Mouse (Mus musculus) kidney, embryonic 14.5 days (tissue): ENCODE data around the gene Cuedc1. TPM values are rescaled to one million over a fixed set of nuclear protein-coding genes. Genes with fewer than 3 reads are reported as not detected.

Experiments used
- ATAC-seq: fragments of 200-750 bp; cut with Nextera tagmentation; 2 replicates; pipeline ENCODE4 v1.8.0; 2017; ENCODE audit warnings: moderate number of reproducible peaks, mild to moderate bottlenecking, moderate TSS enrichment, moderate library complexity; ENCODE audit not compliant: low FRiP score, low TSS enrichment
- H3K27ac ChIP-seq: fragments of 300-500 bp; sonication (generic); 2 replicates; pipeline ENCODE4 v1.5.1; 2014; ENCODE audit warnings: low read depth, mild to moderate bottlenecking, low read length, moderate library complexity, mixed read lengths
- H3K27me3 ChIP-seq: fragments of 300-500 bp; sonication (generic); 2 replicates; pipeline ENCODE4 v1.6.1; 2014; ENCODE audit warnings: mild to moderate bottlenecking, low read length; ENCODE audit not compliant: control insufficient read depth, insufficient read depth
- H3K36me3 ChIP-seq: fragments of 300-500 bp; sonication (generic); 2 replicates; pipeline ENCODE4 v1.6.1; 2014; ENCODE audit warnings: low read length, mixed read lengths; ENCODE audit not compliant: control insufficient read depth, insufficient read depth
- H3K4me1 ChIP-seq: fragments of 300-500 bp; sonication (generic); 2 replicates; pipeline ENCODE4 v1.6.1; 2014; ENCODE audit warnings: low read length, mixed read lengths; ENCODE audit not compliant: control insufficient read depth, insufficient read depth
- H3K4me2 ChIP-seq: fragments of 300-500 bp; sonication (generic); replicated peaks from 2 replicates; pipeline ENCODE4 v1.6.1; 2014; ENCODE audit warnings: low read depth, mild to moderate bottlenecking, low read length
- H3K4me3 ChIP-seq: fragments of 300-500 bp; sonication (generic); 2 replicates; pipeline ENCODE4 v1.5.1; 2014; ENCODE audit warnings: mild to moderate bottlenecking, low read length
- H3K9ac ChIP-seq: fragments of 300-500 bp; sonication (generic); 2 replicates; pipeline ENCODE4 v1.6.1; 2014; ENCODE audit warnings: low read depth, mild to moderate bottlenecking, low read length, moderate library complexity
- H3K9me3 ChIP-seq: fragments of 300-500 bp; sonication (generic); 2 replicates; pipeline ENCODE4 v1.6.1; 2016; ENCODE audit warnings: low read length; ENCODE audit not compliant: control insufficient read depth
- WGBS: fragments of 180-500 bp; shearing (Covaris S2); extraction: QIAGEN DNeasy Blood & Tissue Kit; methylation state at CpG from one replicate; pipeline ENCODE4 v1.1.7; 2014; 5-methylcytosine and 5-hydroxymethylcytosine counted together
- polyA plus RNA-seq: library from polyadenylated mRNA; unstranded; fragments of >200 nt; fragmentation: Nextera tagmentation; extraction: Ambion mirVana; gene quantifications from 2 replicates; pipeline ENCODE4 v1.2.1, GENCODE M21; 2014

The Cuedc1 gene
- polyA plus RNA-seq, 1 experiment from 2014 or later, result 17.0 TPM

DNA sequence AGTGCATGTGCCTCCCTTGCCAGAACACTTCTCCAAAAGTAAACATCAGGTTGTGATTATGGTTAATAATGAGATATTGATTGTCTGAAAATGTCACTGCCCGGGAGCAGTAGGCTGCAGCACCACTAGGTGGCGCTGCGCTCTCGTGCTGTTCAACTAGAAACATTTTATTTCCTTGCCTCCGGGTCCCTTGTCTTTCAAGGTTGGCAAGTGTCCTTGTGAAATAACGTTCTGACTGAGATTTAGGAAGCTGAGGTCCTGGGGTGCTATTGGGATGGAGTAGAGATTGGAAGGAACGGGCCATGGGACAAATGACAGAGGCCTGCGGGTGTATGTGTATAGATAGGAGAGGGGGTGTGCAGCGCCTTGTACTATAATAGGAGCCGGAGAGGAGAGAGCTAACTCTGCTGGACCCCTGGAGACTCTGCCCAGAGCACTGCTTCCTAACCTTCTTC is 118.4 kb downstream of the Cuedc1 start:
- Histone ChIP-seq H3K4me1 (peaks cover 4% of the 10 kb centered on the region), H3K9ac (no peak overlapping the region), H3K4me3 (no peak overlapping the region), H3K9me3 (no peaks in the 10 kb centered on the region), H3K27ac (no peak overlapping the region), H3K27me3 (no peaks in the 10 kb centered on the region), H3K4me2 (no peak overlapping the region), H3K36me3 (peaks cover 6% of the 10 kb centered on the region)
- WGBS, result 20% methylated on average over 10 of the region's 10 CpGs
- ATAC-seq, result 0 out of 2 replicates have a peak, but pooled peaks have one; percentile 20

DNA sequence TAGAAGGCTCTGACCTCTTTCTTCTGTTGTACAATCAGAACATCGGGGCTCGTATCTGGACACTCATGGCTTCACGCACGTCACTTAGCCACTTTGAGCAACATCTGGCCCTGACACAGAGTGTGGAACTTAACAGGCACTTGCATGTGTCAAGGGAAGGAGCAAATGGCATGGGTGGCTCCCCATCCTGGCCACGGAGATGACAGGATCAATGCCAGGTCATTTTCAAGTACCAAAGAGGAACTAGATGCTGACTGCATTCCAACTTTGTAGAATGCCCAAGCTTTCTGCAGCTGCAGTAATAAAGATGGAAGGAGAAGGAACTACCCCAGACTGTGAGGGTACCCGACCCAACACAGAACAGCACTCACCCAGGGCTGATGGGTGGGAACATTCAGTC is 120.3 kb downstream of the Cuedc1 start:
- Histone ChIP-seq H3K9ac (no peak overlapping the region), H3K4me1 (peaks cover 4% of the 10 kb centered on the region), H3K4me2 (no peak overlapping the region), H3K9me3 (no peaks in the 10 kb centered on the region), H3K4me3 (no peak overlapping the region), H3K27ac (no peak overlapping the region), H3K36me3 (no peaks in the 10 kb centered on the region), H3K27me3 (no peaks in the 10 kb centered on the region)
- WGBS, result 75% methylated on average over 6 of the region's 6 CpGs
- no peak for ATAC-seq

DNA sequence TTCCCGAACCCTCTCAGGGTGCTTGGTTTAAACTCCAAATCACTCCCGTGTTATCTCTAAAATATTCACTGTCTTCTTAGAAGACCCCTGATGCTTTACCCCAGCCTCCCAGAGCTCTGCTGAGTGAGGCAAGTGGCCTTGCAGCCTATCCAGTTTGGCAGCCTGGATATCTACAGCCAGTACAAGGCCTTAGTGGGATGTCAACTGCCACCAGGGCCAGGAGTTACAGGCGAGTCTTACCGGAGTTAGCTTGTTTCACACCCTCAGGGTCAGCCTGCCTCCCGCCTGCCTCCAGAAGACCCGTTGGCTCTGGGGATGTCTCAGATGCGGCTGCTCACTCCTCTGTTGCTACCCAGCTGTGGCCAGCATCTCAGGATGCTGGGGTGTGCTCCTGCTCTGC is 120.7 kb downstream of the Cuedc1 start:
- no peak for ATAC-seq
- H3K4me3 ChIP-seq, result no peak overlapping the region
- H3K36me3 ChIP-seq, result no peaks in the 10 kb centered on the region
- H3K27ac ChIP-seq, result no peak overlapping the region
- H3K9ac ChIP-seq, result no peak overlapping the region
- 50% methylated on average over 7 of the region's 7 CpGs for WGBS
- peaks cover 4% of the 10 kb centered on the region for H3K4me1 ChIP-seq
- H3K4me2 ChIP-seq, result no peak overlapping the region
- no peaks in the 10 kb centered on the region for H3K27me3 ChIP-seq
- no peaks in the 10 kb centered on the region for H3K9me3 ChIP-seq

DNA sequence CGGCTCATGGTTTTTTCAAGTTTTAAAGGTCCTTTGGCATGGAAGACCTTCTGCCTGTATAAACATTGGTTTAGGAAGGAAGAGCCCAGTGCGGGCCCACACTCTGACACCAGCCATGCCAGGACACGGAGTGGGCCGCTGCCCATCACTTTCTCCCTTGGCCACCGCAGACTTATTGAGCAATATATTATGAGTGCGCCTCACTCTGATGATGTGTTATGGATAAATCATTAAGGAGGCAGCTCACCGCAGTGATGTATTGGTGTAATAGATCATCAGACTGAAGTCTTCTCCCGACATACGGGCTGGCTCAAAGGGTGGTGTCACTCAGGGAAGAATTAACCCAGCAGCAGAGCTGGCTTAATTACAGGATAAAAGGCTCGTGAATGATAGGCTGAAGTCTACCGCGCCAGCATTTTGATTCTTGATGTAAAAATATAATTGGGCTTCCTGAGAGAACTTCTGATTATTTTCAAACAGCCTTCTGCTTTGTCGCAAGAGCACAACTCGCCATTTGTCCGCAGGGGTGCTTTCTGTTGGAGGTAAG is 124.1 kb downstream of the Cuedc1 start:
- no peak overlapping the region for H3K4me3 ChIP-seq
- WGBS, result 68% methylated on average over 15 of the region's 15 CpGs
- ATAC-seq, result no peak
- no peak overlapping the region for H3K9ac ChIP-seq
- no peak overlapping the region for H3K27ac ChIP-seq
- no peaks in the 10 kb centered on the region for H3K9me3 ChIP-seq
- H3K36me3 ChIP-seq, result no peaks in the 10 kb centered on the region
- no peaks in the 10 kb centered on the region for H3K27me3 ChIP-seq
- H3K4me2 ChIP-seq, result no peak overlapping the region
- no peaks in the 10 kb centered on the region for H3K4me1 ChIP-seq

DNA sequence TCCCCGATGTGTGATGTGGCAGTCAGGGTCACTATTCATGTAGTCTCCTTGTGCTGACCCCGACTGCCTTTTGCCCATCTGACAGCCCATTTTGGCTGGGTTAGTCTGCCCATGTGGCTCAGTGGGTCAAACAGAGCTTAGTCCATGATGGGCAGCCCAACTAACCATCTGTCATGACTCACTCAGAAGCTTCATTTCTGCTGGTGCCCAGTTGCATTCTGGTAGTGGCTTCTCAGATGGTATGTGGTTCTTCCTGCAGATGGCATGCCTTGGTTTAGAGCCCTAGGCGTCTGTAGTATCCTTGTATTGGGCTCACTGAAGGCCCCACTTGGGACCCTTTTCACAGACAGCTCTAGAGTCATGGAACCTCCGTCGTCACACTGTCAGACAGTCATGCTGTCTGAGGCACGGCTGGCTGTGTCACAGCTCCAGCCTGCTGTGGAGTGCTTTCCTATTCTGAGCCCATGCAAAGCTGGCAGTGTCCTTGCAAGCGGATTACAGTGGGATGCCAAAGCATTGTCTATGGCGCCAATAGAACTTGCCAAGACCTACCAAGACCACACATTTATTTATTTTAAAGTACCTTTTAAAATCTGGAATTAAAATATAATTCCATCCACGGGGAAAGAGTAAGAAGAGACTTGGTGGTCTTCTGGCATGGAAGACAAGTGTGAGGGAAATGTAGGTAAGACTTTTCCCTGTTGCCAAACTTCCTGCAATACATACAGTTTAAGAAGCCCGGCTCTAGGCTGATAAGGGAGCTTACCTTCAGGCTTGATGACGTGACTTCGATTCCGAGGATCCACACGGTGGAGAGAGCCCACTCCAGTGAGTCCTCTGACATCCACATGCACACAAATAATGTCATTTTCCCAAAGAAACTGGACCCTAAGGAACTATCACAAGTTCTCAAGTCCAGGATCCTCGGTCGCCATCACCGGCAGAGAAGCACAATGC is 129.4 kb downstream of the Cuedc1 start:
- no peak overlapping the region for H3K27ac ChIP-seq

DNA sequence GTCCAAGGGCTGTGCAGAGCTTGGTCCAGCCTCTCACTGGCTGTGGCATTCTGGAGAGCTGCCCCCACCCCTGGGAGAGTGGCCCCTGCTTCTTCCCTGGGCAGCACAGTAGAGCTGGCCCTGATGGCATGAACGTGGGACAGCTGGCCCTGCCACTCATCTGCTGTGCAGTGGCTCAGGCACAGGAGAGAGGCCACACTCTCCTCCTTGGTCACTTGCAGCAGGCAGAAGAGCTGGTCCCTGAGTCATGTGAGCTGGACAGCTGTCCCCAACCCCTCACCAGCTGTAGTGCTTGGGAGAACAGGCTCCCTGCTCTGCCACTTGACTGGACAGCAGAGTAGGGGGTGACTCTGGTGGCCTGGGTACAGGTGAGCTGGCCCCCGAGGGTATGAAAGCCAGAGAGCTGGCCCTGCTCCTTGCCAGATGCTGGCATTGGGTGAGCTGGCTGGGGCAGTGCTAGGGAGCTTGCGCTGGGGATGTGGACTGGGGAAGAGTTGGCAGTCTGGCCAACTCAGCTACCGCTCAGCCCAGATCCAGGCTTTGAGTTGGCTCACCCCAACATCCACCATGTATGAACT is 133.4 kb downstream of the Cuedc1 start:
- WGBS, result 84% methylated on average over 4 of the region's 4 CpGs
- H3K9me3 ChIP-seq, result no peaks in the 10 kb centered on the region
- H3K27me3 ChIP-seq, result no peaks in the 10 kb centered on the region
- no peak overlapping the region for H3K27ac ChIP-seq
- H3K4me3 ChIP-seq, result no peak overlapping the region
- H3K36me3 ChIP-seq, result no peaks in the 10 kb centered on the region
- H3K9ac ChIP-seq, result no peak overlapping the region
- no peak overlapping the region for H3K4me2 ChIP-seq
- H3K4me1 ChIP-seq, result peaks cover 21% of the 10 kb centered on the region
- no peak for ATAC-seq

More for the DNA sequence above, 129.4 kb downstream of the Cuedc1 start:
- H3K36me3 ChIP-seq, result no peaks in the 10 kb centered on the region
- no peak overlapping the region for H3K4me2 ChIP-seq
- H3K9ac ChIP-seq, result no peak overlapping the region
- H3K4me3 ChIP-seq, result no peak overlapping the region
- H3K9me3 ChIP-seq, result no peaks in the 10 kb centered on the region
- H3K4me1 ChIP-seq, result no peaks in the 10 kb centered on the region
- no peaks in the 10 kb centered on the region for H3K27me3 ChIP-seq
- no peak for ATAC-seq
- WGBS, result 92% methylated on average over 17 of the region's 17 CpGs

DNA sequence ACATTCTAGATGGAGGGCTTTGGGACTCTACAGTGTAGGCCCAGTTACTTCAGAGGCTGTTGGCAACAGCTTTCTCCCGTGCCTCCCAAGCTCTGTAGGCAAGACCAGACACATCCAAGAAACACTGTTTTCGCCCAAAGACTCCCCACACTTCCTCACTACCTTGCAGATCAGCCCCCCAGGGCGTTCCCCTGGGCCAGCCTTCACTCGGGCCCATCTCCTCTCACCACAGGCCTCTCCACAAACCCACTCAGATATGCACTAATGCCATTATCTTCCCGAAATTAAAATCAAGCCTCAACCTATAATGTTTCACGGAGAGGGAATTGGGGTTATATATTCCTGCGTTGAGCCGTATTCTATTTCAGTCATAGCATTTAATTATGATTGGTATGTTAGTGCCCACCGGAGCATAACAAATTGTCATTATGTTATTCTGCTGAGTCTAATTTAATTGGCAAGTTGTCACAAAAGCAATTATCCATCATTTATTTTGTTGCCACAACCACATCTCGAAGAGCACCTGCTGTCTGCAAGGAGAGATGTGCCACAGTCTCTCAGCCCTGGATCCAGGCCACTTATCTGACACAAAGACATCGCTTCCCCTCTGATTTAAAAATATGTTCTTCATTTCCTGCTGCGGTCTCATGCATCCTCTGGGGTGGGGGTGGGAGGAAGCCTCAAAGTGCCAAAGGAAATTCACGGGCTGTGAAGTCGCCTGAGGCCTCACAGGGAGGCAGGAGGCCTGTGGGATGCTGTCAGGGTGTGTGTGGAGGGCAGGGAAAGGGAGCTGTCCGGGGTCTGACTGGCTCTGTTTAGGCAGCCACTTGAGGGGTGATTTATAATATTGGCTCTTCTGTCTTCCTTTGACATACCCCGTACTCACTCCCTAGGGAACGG is 135.9 kb downstream of the Cuedc1 start:
- no peaks in the 10 kb centered on the region for H3K27me3 ChIP-seq
- peak; percentile 57; the same call in 1 of the 2 replicates for ATAC-seq
- no peak overlapping the region for H3K9ac ChIP-seq
- peaks cover 22% of the 10 kb centered on the region for H3K4me1 ChIP-seq
- no peaks in the 10 kb centered on the region for H3K9me3 ChIP-seq
- WGBS, result 38% methylated on average over 17 of the region's 17 CpGs
- H3K27ac ChIP-seq, result peak overlapping the region; percentile 30; the same call in 1 of the 2 replicates
- no peaks in the 10 kb centered on the region for H3K36me3 ChIP-seq
- H3K4me2 ChIP-seq, result no peak overlapping the region
- H3K4me3 ChIP-seq, result no peak overlapping the region

DNA sequence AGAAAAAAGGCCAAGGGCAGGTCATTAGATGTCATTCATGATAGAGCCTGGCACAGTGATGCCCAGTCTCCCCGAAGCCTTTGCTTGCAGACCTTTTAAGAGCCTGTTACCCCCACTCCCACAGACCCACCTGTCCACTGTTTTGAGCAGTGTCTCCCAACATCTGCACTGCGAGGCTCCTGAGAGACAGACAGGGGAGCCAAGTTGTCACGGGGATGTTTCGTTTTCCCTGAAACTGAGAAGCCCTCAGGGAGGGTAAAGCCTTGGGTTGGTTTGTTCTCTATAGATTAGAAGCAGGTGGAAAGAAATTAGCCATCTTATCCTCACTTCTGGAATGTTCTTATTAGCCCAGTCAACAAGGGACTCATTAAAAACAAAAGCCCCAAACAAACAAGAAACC is 136.9 kb downstream of the Cuedc1 start:
- peak overlapping the region; percentile 21; the same call in 1 of the 2 replicates for H3K27ac ChIP-seq
- H3K36me3 ChIP-seq, result no peaks in the 10 kb centered on the region
- no peaks in the 10 kb centered on the region for H3K9me3 ChIP-seq
- 27% methylated on average over 4 of the region's 4 CpGs for WGBS
- no peak overlapping the region for H3K9ac ChIP-seq
- peaks cover 22% of the 10 kb centered on the region for H3K4me1 ChIP-seq
- no peak overlapping the region for H3K4me2 ChIP-seq
- ATAC-seq, result peak; percentile 29
- no peak overlapping the region for H3K4me3 ChIP-seq
- no peaks in the 10 kb centered on the region for H3K27me3 ChIP-seq
